Mouse (Mus musculus): Measurements from ENCODE around the gene Efcab11. TPM values are rescaled to one million over a fixed set of nuclear protein-coding genes. Genes with fewer than 3 reads are reported as not detected.
"Not testable (repeated sequence)": the region's sequence is repeated elsewhere in the genome, so short reads cannot be mapped to it uniquely, and the experiment has no call there.

Efcab11 gene
- polyA plus RNA-seq, 1 experiment from 2014 or later: 8.9 TPM

DNA sequence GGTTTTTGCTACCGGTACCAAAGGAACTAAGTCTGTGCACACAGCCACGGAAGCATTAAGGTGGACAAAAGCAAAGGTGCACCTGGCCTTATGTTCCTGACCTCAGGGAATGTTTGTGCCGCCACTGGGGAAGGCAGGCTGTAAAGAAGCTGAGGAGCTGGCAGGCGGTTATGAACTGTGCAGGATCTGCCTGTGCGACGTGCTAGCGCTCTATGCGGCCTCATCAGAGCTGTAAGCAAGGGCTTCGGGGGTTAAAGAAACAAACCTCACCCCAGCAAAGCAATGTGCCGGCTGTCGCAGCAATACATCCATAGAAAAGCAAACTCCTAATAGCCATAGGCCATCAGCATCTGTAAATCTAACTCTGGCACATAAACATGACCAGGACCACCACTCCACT is 46.1 kb downstream of the Efcab11 start:
- H3K4me3 ChIP-seq: no peak overlapping the region
- no peaks in the 10 kb centered on the region for H3K4me1 ChIP-seq
- H3K9ac ChIP-seq: no peak overlapping the region
- no peaks in the 10 kb centered on the region for H3K27me3 ChIP-seq (replicated peaks)
- no peak overlapping the region for H3K4me2 ChIP-seq
- 86% methylated on average over 11 of the region's 11 CpGs for WGBS
- no peak overlapping the region for H3K27ac ChIP-seq (replicated peaks)
- peaks cover 4% of the 10 kb centered on the region; the same call in 1 of the 2 replicates for H3K36me3 ChIP-seq
- no peak for ATAC-seq (ENCODE audit: extremely low read depth, insufficient number of reproducible peaks, low FRiP score, low TSS enrichment)
- H3K9me3 ChIP-seq: no peaks in the 10 kb centered on the region

DNA sequence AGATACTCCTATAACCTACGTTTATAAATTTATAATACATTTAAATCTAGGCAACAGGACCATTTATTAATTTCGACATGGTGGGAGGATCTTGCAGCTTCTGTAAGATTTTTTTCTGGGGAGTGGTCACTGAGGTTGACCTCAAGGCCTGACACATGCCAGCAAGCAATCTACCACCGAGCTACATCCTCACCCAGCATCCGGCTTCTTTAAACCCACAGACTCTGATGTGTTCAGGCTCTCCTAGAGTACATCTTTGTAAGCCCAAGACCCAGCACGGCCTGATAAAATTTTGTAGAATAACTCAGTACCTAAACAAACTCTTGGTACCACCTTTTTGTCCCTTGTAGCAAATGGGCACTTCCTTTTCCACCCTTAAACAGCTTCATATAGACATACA is 46.7 kb downstream of the Efcab11 start:
- Histone ChIP-seq H3K9me3 (no peaks in the 10 kb centered on the region), H3K9ac (no peak overlapping the region), H3K4me1 (no peaks in the 10 kb centered on the region), H3K27ac (replicated peaks) (no peak overlapping the region), H3K27me3 (replicated peaks) (no peaks in the 10 kb centered on the region), H3K4me3 (no peak overlapping the region), H3K4me2 (no peak overlapping the region), H3K36me3 (peaks cover 4% of the 10 kb centered on the region; the same call in 1 of the 2 replicates)
- no peak for ATAC-seq (ENCODE audit: extremely low read depth, insufficient number of reproducible peaks, low FRiP score, low TSS enrichment)
- WGBS: 77% methylated on average over 5 of the region's 5 CpGs

DNA sequence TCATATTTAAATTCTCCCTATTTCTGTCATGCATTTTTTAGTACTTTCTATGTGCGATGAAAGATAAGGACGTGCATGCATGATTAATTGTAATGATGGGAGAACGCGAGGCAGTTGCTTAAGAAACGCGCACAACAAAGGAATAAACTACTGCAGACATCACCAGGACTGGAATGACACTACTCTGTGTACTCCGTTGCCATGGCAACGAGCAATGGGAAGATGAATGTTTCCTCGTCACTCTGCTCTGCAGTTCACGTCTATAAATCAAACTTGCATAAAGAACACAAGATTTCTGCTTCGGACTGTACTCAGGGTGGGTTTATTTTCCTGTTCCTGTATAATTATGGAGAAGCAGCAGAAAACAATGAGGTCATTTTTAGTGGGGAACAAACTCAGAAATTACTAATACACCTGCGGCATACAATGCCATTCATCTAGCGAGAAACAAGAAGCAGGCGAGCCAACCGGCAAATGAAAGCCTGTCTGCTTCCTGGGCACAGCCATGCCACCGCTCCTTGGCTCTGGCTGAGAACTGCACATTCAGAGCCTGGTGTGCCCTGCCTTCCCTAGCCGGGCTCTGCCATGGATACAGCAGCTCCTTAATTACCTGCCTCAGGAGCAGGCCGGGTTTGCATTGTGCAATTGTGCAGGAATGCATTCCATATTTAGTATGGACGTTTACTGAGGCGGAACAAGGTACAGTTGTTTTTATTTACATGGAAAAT is 47.7 kb downstream of the Efcab11 start:
- no peaks in the 10 kb centered on the region for H3K27me3 ChIP-seq (replicated peaks)
- ATAC-seq (ENCODE audit: extremely low read depth, insufficient number of reproducible peaks, low FRiP score, low TSS enrichment): no peak
- H3K9ac ChIP-seq: no peak overlapping the region
- H3K4me1 ChIP-seq: no peaks in the 10 kb centered on the region
- H3K27ac ChIP-seq (replicated peaks): no peak overlapping the region
- no peak overlapping the region for H3K4me3 ChIP-seq
- H3K9me3 ChIP-seq: no peaks in the 10 kb centered on the region
- peaks cover 4% of the 10 kb centered on the region; the same call in 1 of the 2 replicates for H3K36me3 ChIP-seq
- no peak overlapping the region for H3K4me2 ChIP-seq
- WGBS: 82% methylated on average over 20 of the region's 20 CpGs

DNA sequence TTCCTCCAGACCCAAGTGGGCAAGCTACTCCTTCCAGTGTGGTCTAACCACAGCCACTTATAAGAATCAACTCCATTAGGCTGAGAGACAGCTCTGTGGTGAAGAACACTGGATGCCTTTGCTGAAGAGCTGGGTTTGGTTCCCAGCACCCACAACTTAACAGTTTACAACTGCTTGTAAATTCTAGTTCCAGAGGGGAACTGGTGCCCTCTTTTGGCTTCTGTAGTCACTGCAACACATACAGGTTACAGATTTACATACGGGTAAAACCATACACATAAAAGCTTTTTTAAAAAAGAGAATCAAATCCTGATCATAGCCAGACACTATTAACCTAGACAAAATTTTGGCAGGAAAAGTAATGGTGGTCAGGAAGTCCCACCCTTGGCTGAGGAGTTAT is 50.8 kb downstream of the Efcab11 start:
- no peak overlapping the region for H3K4me3 ChIP-seq
- H3K9ac ChIP-seq: no peak overlapping the region
- H3K4me1 ChIP-seq: no peaks in the 10 kb centered on the region
- H3K9me3 ChIP-seq: no peaks in the 10 kb centered on the region
- H3K4me2 ChIP-seq: no peak overlapping the region
- WGBS: 91% methylated on average over 1 of the region's 1 CpGs
- H3K27ac ChIP-seq (replicated peaks): no peak overlapping the region
- no peaks in the 10 kb centered on the region for H3K27me3 ChIP-seq (replicated peaks)
- ATAC-seq (ENCODE audit: extremely low read depth, insufficient number of reproducible peaks, low FRiP score, low TSS enrichment): no peak
- H3K36me3 ChIP-seq: peaks cover 4% of the 10 kb centered on the region; the same call in 1 of the 2 replicates

DNA sequence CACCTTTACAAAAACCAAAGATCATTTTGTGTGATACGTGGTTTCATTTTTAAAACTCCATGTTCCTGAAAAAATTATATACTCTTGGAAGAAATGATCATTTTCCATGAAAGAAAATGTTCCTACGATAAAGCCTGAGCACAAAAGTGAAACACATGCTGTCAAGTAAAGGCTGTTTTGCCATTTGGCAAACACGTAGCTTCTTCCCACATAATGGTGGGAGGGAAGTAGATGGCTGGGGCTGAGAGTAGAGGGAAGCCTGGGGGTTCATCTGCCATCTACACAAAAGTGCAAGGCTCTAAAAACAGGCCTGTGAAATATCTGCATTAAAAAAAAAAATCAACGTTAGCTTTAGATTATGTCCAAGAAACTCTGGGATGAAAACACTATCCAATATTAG is 61.6 kb downstream of the Efcab11 start:
- Histone ChIP-seq H3K4me2 (no peak overlapping the region), H3K9ac (no peak overlapping the region), H3K4me1 (peaks cover 21% of the 10 kb centered on the region), H3K36me3 (no peaks in the 10 kb centered on the region), H3K4me3 (no peak overlapping the region), H3K27ac (replicated peaks) (no peak overlapping the region), H3K27me3 (replicated peaks) (no peaks in the 10 kb centered on the region), H3K9me3 (no peaks in the 10 kb centered on the region)
- ATAC-seq (ENCODE audit: extremely low read depth, insufficient number of reproducible peaks, low FRiP score, low TSS enrichment): no peak
- WGBS: 79% methylated on average over 4 of the region's 4 CpGs

DNA sequence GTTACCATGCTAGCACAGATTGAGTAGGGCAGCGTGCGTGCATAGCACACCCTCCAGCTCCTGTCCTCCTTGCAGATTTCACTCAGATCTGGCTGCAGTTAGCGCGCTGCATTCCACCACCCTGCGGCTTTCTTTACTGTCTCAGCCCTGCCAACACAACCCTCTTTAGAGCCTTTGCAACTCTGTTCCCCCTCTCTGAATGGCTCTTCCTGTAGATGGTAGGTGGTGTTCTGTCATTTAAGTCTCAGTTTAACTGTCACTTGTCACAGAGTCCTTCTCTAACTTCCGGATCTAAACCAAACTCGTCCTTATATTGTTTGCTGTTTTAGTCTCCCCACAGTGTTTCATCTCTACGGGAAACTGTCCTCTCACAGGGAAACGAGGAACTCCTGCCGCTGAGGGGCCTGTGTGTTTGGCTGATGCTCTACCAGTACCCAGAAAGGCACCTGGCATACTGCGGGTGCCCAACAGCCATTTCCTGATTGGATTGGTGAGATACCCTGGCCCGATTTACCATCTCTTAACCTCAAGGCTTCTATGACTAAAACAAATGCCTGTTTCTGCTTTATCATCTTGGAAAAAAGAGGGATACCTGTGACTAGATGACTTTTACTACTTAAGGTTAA is 62.8 kb downstream of the Efcab11 start:
- no peak for ATAC-seq (ENCODE audit: extremely low read depth, insufficient number of reproducible peaks, low FRiP score, low TSS enrichment)
- Histone ChIP-seq H3K4me2 (no peak overlapping the region), H3K9ac (no peak overlapping the region), H3K27ac (replicated peaks) (no peak overlapping the region), H3K9me3 (no peaks in the 10 kb centered on the region), H3K27me3 (replicated peaks) (no peaks in the 10 kb centered on the region), H3K4me1 (peaks cover 21% of the 10 kb centered on the region), H3K36me3 (no peaks in the 10 kb centered on the region), H3K4me3 (no peak overlapping the region)
- 65% methylated on average over 12 of the region's 12 CpGs for WGBS

DNA sequence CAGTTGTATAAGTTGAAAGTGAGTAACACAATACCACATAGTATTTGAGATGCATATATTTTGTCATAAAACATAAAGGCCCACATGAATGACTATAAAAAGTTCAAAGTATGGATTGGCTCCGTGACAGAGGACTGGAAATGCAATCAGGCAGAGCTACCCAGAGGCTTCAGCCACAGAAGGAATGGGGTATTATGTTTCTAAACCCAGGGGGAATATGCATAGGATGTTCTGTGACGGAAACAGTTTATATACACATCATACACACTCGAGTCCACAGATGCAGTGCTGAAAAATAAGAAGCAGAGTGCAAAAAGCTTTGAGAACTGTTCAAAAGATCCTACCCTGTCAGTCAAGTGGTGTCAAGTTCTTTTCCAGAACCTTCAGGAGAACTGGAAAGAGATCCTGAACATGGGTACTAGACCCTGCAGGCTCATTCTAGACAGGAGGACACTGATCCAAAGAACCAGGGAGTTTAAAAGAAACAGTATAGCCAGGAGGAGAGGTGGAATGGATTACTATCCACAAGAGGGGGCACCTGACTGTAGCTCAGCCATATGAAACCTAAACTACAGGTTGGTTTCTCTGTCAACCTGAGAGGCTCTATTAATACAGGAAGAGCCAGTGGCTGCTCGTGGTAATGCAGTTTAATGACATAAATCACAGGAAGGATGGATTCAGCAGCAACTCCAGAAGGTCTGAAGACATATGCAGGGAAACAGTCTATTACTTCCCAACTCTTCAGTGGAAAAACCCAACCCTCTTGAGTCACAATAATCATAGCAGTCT is 64.9 kb downstream of the Efcab11 start:
- WGBS: 66% methylated on average over 4 of the region's 4 CpGs

DNA sequence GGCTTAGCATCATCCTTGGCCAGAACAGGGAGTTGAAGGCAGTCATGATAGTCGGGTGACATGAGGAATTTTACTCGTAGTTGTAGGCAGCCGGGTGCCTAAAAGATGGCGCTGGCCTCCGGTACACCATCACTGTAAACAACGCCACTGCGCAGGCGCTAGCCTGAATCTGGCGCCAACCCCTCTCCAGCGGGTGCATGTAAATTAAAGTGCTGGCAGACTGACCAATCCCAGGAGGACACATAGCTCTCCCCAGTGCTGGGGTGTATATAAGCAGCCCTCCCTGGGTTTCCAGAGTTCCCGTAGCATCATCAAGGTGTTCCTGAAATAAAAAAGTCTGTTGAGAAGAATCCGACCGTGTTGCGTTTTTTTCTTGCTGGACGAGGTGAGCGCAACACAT is 66.2 kb downstream of the Efcab11 start:
- H3K27ac ChIP-seq (replicated peaks); H3K27me3 ChIP-seq (replicated peaks); ATAC-seq (ENCODE audit: extremely low read depth, insufficient number of reproducible peaks, low FRiP score, low TSS enrichment); H3K4me3 ChIP-seq; H3K36me3 ChIP-seq; H3K9me3 ChIP-seq; H3K9ac ChIP-seq; H3K4me2 ChIP-seq: not testable (repeated sequence)
- H3K4me1 ChIP-seq: peaks cover 18% of the 10 kb centered on the region
- 93% methylated on average over 16 of the region's 16 CpGs for WGBS

More for the DNA sequence above, 64.9 kb downstream of the Efcab11 start:
- ATAC-seq (ENCODE audit: extremely low read depth, insufficient number of reproducible peaks, low FRiP score, low TSS enrichment): no peak
- Histone ChIP-seq H3K27ac (replicated peaks) (no peak overlapping the region), H3K9ac (no peak overlapping the region), H3K36me3 (no peaks in the 10 kb centered on the region), H3K27me3 (replicated peaks) (no peaks in the 10 kb centered on the region), H3K4me3 (no peak overlapping the region), H3K9me3 (no peaks in the 10 kb centered on the region), H3K4me2 (no peak overlapping the region), H3K4me1 (peaks cover 21% of the 10 kb centered on the region)

DNA sequence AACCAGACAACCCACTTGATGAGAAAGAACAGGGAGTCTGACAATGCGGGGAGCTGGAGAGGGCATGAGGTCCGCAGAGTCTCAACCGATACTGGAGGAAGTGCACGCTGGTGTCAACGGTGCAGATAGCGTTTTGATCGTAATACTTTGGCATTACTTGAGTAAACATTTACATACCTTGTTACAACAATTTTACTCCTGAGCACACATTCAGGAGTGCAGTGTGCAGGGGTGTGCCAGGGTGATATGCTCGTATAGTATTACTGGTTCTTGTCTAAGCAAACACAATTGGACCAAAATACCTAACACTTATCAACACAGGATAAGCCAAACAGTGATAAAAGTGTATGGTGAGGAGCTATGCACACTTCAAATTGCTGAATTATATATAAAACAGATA is 69.0 kb downstream of the Efcab11 start:
- Histone ChIP-seq H3K36me3 (peaks cover under 1% of the 10 kb centered on the region; the same call in 1 of the 2 replicates), H3K9ac (no peak overlapping the region), H3K27ac (replicated peaks) (no peak overlapping the region), H3K4me3 (no peak overlapping the region), H3K4me2 (no peak overlapping the region), H3K4me1 (no peaks in the 10 kb centered on the region), H3K27me3 (replicated peaks) (no peaks in the 10 kb centered on the region), H3K9me3 (no peaks in the 10 kb centered on the region; the same call in 1 of the 2 replicates)
- 68% methylated on average over 8 of the region's 8 CpGs for WGBS
- no peak for ATAC-seq (ENCODE audit: extremely low read depth, insufficient number of reproducible peaks, low FRiP score, low TSS enrichment)

DNA sequence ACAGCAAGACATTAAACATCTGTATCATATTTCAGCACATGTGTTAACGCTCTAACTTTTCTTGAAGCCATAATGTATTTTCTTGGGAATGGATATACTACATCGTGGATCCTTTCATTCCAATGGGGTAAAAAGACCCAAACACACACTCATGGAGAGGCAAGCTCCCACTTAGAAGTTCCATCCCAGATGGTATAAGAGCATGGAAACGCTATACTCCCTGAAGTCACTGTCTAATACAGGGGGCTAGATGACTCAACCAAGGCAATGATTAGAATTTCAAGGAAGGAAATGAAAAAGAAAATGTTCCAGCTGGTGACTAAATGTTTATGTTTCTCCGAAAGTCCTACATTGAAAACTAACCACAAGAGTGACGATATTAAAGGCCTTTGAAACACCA is 76.3 kb downstream of the Efcab11 start:
- Histone ChIP-seq H3K36me3 (peaks cover 7% of the 10 kb centered on the region; the same call in 1 of the 2 replicates), H3K9ac (no peak overlapping the region), H3K27me3 (replicated peaks) (no peaks in the 10 kb centered on the region), H3K4me2 (no peak overlapping the region), H3K9me3 (no peaks in the 10 kb centered on the region), H3K4me3 (no peak overlapping the region), H3K27ac (replicated peaks) (no peak overlapping the region), H3K4me1 (no peaks in the 10 kb centered on the region)
- WGBS: 71% methylated on average over 5 of the region's 5 CpGs
- ATAC-seq (ENCODE audit: extremely low read depth, insufficient number of reproducible peaks, low FRiP score, low TSS enrichment): no peak

DNA sequence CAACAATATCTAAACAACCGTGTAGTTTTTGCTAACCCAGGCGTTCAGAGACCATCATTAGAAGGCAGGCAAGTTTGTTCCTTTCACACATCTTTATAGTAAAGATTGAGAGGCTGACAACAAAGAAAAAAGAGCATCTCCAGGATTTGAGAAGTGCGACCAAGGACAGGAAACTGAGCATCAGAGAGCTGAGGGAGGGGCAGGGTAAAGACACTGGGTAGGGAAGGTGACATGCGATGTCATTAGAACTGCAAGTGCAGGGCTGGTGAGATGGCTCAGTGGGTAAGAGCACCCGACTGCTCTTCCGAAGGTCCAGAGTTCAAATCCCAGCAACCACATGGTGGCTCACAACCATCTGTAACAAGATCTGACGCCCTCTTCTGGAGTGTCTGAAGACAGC is 77.5 kb downstream of the Efcab11 start:
- WGBS: 87% methylated on average over 7 of the region's 7 CpGs
- H3K4me3 ChIP-seq; H3K27ac ChIP-seq (replicated peaks); H3K4me1 ChIP-seq; ATAC-seq (ENCODE audit: extremely low read depth, insufficient number of reproducible peaks, low FRiP score, low TSS enrichment); H3K9me3 ChIP-seq; H3K9ac ChIP-seq; H3K27me3 ChIP-seq (replicated peaks); H3K4me2 ChIP-seq; H3K36me3 ChIP-seq: not testable (repeated sequence)

All from heart, embryonic 13.5 days (tissue).